Mouse (Mus musculus): ENCODE data around the gene Itgb2l. TPM values are rescaled to one million over a fixed set of nuclear protein-coding genes. Genes with fewer than 3 reads are reported as not detected.
"Not testable (repeated sequence)": the region's sequence is repeated elsewhere in the genome, so short reads cannot be mapped to it uniquely, and the experiment has no call there.

Itgb2l gene
- polyA plus RNA-seq, 1 experiment from 2014 or later: 1.3 TPM

DNA sequence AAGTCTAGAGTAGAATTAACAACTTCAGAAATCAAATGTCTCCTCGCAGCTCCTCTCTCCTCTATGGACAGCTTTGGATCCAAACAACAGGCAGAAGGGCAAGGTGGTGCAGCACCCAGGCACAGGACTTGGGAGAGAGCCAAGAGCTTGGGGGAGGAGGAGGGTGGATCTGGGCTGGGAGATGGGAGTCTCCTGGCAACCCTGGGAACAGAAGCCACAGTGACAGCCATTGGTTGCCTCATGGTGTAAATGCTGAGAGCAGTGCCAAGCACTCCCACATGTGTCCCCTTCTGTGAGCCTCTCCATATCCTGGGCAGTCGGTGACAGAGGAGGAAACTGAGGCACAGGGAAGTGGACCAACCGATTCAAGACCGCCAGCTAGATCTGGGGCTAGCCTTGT is 25.3 kb upstream of the Itgb2l start:
- no peak overlapping the region for H3K9ac ChIP-seq (ENCODE audit: low read depth, low read length)
- no peaks in the 10 kb centered on the region for H3K27me3 ChIP-seq (ENCODE audit: control insufficient read depth, insufficient read depth, low read length)
- WGBS: 79% methylated on average over 4 of the region's 4 CpGs
- H3K4me3 ChIP-seq (ENCODE audit: low read length): no peak overlapping the region
- no peak overlapping the region for H3K4me2 ChIP-seq (replicated peaks; ENCODE audit: low read depth, low read length)
- H3K4me1 ChIP-seq (ENCODE audit: control insufficient read depth, insufficient read depth, low read length): peaks cover 13% of the 10 kb centered on the region; the same call in 1 of the 2 replicates
- H3K36me3 ChIP-seq (ENCODE audit: control insufficient read depth, insufficient read depth, low read length): no peaks in the 10 kb centered on the region
- H3K9me3 ChIP-seq (ENCODE audit: control insufficient read depth, low read length): no peaks in the 10 kb centered on the region
- H3K27ac ChIP-seq (ENCODE audit: low read depth, low read length): no peak overlapping the region
- peak; percentile 61; the same call in 1 of the 2 replicates for ATAC-seq (ENCODE audit: low FRiP score, low TSS enrichment)

DNA sequence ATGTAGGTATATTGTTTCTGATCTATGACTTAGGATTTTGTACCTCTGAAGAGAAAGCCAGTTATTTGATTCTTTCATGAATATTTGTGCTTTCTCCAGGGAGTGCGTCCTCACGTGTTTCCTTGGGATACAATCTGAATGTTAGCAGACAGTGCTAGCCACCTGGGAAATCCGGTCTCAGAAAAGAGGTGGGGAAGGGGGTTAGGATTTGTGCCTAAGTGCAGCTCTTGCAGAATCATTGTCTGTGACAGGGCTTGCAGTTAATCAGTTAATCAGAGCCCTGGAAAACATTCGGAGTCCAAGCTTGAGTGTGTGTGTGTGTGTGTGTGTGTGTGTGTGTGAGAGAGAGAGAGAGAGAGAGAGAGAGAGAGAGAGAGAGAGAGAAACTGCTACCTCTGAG is 24.6 kb upstream of the Itgb2l start:
- H3K27ac ChIP-seq (ENCODE audit: low read depth, low read length): no peak overlapping the region
- 0 out of 2 replicates have a peak, but pooled peaks cover 13% of the 10 kb centered on the region for H3K4me1 ChIP-seq (ENCODE audit: control insufficient read depth, insufficient read depth, low read length)
- H3K4me2 ChIP-seq (replicated peaks; ENCODE audit: low read depth, low read length): no peak overlapping the region
- H3K9me3 ChIP-seq (ENCODE audit: control insufficient read depth, low read length): no peaks in the 10 kb centered on the region
- H3K9ac ChIP-seq (ENCODE audit: low read depth, low read length): no peak overlapping the region
- no peak overlapping the region for H3K4me3 ChIP-seq (ENCODE audit: low read length)
- H3K36me3 ChIP-seq (ENCODE audit: control insufficient read depth, insufficient read depth, low read length): no peaks in the 10 kb centered on the region
- no peak for ATAC-seq (ENCODE audit: low FRiP score, low TSS enrichment)
- no peaks in the 10 kb centered on the region for H3K27me3 ChIP-seq (ENCODE audit: control insufficient read depth, insufficient read depth, low read length)
- WGBS: 52% methylated on average over 4 of the region's 4 CpGs

DNA sequence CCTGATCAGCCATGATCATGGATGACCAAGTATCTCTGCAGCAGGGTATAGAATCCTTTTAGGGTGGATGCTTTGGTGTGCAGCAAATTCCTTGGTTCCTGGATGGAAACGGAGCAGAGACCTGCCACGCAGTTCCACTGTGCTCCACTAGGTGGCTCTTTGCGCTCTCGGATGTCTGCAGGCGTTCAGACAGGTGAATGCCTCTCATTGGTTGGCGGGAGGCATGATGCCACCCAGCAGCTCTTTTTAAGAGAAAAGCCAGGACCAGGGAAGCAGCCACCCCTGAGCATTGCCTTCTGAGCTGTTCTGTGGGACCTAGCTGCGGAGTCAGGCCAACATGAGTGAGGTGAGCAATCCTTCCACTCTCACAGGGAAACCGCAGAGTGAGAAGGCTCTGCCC is 24.0 kb upstream of the Itgb2l start, which contains the start of gene Pcp4:
Pcp4 (plus strand) TSS at position 162 of the 400 bp plus-strand sequence.
- WGBS: 10% methylated on average over 8 of the region's 8 CpGs
- Histone ChIP-seq H3K9me3 (ENCODE audit: control insufficient read depth, low read length) (no peaks in the 10 kb centered on the region), H3K9ac (ENCODE audit: low read depth, low read length) (no peak within 1 kb of the TSS), H3K27ac (ENCODE audit: low read depth, low read length) (no peak within 1 kb of the TSS), H3K4me3 (ENCODE audit: low read length) (no peak within 1 kb of the TSS), H3K4me2 (replicated peaks; ENCODE audit: low read depth, low read length) (0 out of 2 replicates have a peak within 1 kb of the TSS, but pooled peaks have one; percentile 3), H3K4me1 (ENCODE audit: control insufficient read depth, insufficient read depth, low read length) (0 out of 2 replicates have a peak, but pooled peaks cover 9% of the 10 kb centered on the region), H3K27me3 (ENCODE audit: control insufficient read depth, insufficient read depth, low read length) (no peaks in the 10 kb centered on the region), H3K36me3 (ENCODE audit: control insufficient read depth, insufficient read depth, low read length) (no peaks in the 10 kb centered on the region)
- ATAC-seq (ENCODE audit: low FRiP score, low TSS enrichment): peak; percentile 58; the same call in 1 of the 2 replicates

DNA sequence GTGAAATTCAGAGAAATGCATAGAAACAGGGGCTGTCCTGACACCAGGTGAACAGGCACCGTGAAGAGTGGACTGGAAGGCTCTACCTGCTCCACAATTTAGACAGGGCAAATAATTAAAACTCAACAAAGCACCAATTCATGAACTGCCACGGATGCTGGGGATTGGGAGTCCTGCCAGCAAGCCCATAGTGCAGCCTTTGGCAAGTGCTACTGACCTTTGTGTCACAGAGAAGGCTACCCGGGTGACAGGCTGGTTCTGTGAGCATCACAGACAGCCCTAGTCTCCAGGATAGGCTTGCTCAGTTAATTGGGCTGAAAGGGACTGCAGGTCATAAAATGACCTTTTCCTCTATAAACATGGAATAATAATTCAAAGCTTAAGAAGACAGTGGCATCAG is 17.4 kb upstream of the Itgb2l start:
- Histone ChIP-seq H3K4me3 (ENCODE audit: low read length) (no peak overlapping the region), H3K27me3 (ENCODE audit: control insufficient read depth, insufficient read depth, low read length) (no peaks in the 10 kb centered on the region), H3K36me3 (ENCODE audit: control insufficient read depth, insufficient read depth, low read length) (no peaks in the 10 kb centered on the region), H3K4me2 (replicated peaks; ENCODE audit: low read depth, low read length) (no peak overlapping the region), H3K9me3 (ENCODE audit: control insufficient read depth, low read length) (no peaks in the 10 kb centered on the region), H3K9ac (ENCODE audit: low read depth, low read length) (no peak overlapping the region), H3K27ac (ENCODE audit: low read depth, low read length) (no peak overlapping the region), H3K4me1 (ENCODE audit: control insufficient read depth, insufficient read depth, low read length) (no peaks in the 10 kb centered on the region)
- 56% methylated on average over 3 of the region's 3 CpGs for WGBS
- ATAC-seq (ENCODE audit: low FRiP score, low TSS enrichment): no peak

DNA sequence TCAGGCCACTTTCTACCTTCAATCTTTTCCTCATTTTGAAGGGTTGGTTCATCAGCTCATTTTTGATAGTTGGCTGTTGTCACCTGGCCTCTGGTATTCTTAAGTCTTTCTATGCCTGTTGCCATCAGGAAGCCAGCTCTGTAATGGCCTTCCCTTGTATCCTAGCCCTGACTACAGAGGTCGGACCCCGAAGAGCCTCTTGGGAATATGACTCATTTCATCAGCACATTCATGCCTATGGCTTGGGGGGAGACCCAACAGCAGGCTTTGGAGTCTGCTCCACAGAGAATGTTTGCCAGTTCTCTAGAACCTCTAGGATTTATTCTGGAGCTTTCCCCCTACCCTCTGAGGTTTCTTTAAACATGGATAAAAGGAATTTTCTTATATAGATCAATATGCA is 15.9 kb upstream of the Itgb2l start:
- no peak overlapping the region for H3K4me3 ChIP-seq (ENCODE audit: low read length)
- no peaks in the 10 kb centered on the region for H3K4me1 ChIP-seq (ENCODE audit: control insufficient read depth, insufficient read depth, low read length)
- WGBS: 84% methylated on average over 2 of the region's 2 CpGs
- no peak overlapping the region for H3K9ac ChIP-seq (ENCODE audit: low read depth, low read length)
- no peak for ATAC-seq (ENCODE audit: low FRiP score, low TSS enrichment)
- no peaks in the 10 kb centered on the region for H3K9me3 ChIP-seq (ENCODE audit: control insufficient read depth, low read length)
- no peaks in the 10 kb centered on the region for H3K27me3 ChIP-seq (ENCODE audit: control insufficient read depth, insufficient read depth, low read length)
- H3K27ac ChIP-seq (ENCODE audit: low read depth, low read length): no peak overlapping the region
- H3K4me2 ChIP-seq (replicated peaks; ENCODE audit: low read depth, low read length): no peak overlapping the region
- no peaks in the 10 kb centered on the region for H3K36me3 ChIP-seq (ENCODE audit: control insufficient read depth, insufficient read depth, low read length)

GRCm38 (mm10) chr16:96457612-96458011 is 14.2 kb upstream of the Itgb2l start:
- Histone ChIP-seq H3K9me3 (ENCODE audit: control insufficient read depth, low read length) (no peaks in the 10 kb centered on the region), H3K36me3 (ENCODE audit: control insufficient read depth, insufficient read depth, low read length) (no peaks in the 10 kb centered on the region), H3K4me1 (ENCODE audit: control insufficient read depth, insufficient read depth, low read length) (no peaks in the 10 kb centered on the region), H3K4me2 (replicated peaks; ENCODE audit: low read depth, low read length) (no peak overlapping the region), H3K27me3 (ENCODE audit: control insufficient read depth, insufficient read depth, low read length) (no peaks in the 10 kb centered on the region), H3K9ac (ENCODE audit: low read depth, low read length) (no peak overlapping the region), H3K27ac (ENCODE audit: low read depth, low read length) (no peak overlapping the region), H3K4me3 (ENCODE audit: low read length) (no peak overlapping the region)
- ATAC-seq (ENCODE audit: low FRiP score, low TSS enrichment): no peak
- 51% methylated on average over 5 of the region's 5 CpGs for WGBS

DNA sequence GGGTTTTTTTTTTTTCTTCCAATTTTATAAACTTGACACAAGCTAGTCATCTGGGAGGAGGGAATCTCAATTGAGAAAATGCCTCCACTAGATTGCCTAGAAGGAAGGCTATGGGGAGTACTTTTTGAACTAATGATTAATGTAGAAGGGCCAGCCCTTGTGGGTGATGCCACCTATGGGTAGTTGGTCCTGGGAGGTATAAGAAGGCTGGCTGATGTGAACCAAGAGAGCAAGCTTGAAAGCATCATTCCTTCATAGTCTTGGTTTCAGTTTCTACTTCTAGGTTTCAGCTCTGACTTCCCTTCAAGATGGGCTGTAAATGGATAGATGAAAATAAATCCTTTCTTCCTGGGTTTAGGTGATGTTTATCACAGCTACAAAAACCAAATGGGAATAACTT is 10.7 kb upstream of the Itgb2l start:
- no peaks in the 10 kb centered on the region for H3K36me3 ChIP-seq (ENCODE audit: control insufficient read depth, insufficient read depth, low read length)
- H3K9ac ChIP-seq (ENCODE audit: low read depth, low read length): no peak overlapping the region
- ATAC-seq (ENCODE audit: low FRiP score, low TSS enrichment): no peak
- H3K27ac ChIP-seq (ENCODE audit: low read depth, low read length): no peak overlapping the region
- no peaks in the 10 kb centered on the region for H3K4me1 ChIP-seq (ENCODE audit: control insufficient read depth, insufficient read depth, low read length)
- no peaks in the 10 kb centered on the region for H3K27me3 ChIP-seq (ENCODE audit: control insufficient read depth, insufficient read depth, low read length)
- no peaks in the 10 kb centered on the region for H3K9me3 ChIP-seq (ENCODE audit: control insufficient read depth, low read length)
- no peak overlapping the region for H3K4me2 ChIP-seq (replicated peaks; ENCODE audit: low read depth, low read length)
- no peak overlapping the region for H3K4me3 ChIP-seq (ENCODE audit: low read length)

- H3K27me3 ChIP-seq (ENCODE audit: control insufficient read depth, insufficient read depth, low read length); ATAC-seq (ENCODE audit: low FRiP score, low TSS enrichment): not testable (repeated sequence)
- WGBS: 97% methylated on average over 13 of the region's 16 CpGs
These were observed 7.5 kb upstream of the Itgb2l start for GRCm38 (mm10) chr16:96450871-96451270.

DNA sequence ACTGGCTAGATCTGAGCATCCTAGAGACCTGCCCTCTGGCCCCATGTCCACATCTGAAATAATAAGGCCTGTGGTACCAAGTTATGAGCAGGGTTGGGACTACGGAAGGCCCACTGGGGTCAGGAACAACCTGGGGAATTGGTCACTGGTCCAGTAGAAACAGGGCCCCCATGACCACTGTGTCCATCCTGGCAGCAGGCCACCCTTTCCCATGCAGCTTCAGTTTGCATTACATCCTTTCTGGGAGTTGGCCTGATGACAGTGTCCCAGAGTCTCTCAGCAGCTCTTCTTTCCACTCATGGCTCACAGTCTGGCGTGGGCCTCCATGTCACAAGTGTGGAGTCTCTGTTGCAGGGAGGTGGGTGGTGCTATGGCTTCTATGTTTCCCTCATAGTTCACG is 1.6 kb downstream of the Itgb2l start:
- Histone ChIP-seq H3K9ac (ENCODE audit: low read depth, low read length) (no peak overlapping the region), H3K36me3 (ENCODE audit: control insufficient read depth, insufficient read depth, low read length) (no peaks in the 10 kb centered on the region), H3K4me3 (ENCODE audit: low read length) (no peak overlapping the region), H3K27ac (ENCODE audit: low read depth, low read length) (no peak overlapping the region), H3K4me1 (ENCODE audit: control insufficient read depth, insufficient read depth, low read length) (no peaks in the 10 kb centered on the region), H3K4me2 (replicated peaks; ENCODE audit: low read depth, low read length) (no peak overlapping the region), H3K27me3 (ENCODE audit: control insufficient read depth, insufficient read depth, low read length) (no peaks in the 10 kb centered on the region), H3K9me3 (ENCODE audit: control insufficient read depth, low read length) (no peaks in the 10 kb centered on the region)
- WGBS: 90% methylated on average over 3 of the region's 3 CpGs
- no peak for ATAC-seq (ENCODE audit: low FRiP score, low TSS enrichment)

More at GRCm38 (mm10) chr16:96450871-96451270, 7.5 kb upstream of the Itgb2l start:
- not testable (repeated sequence) for H3K9me3 ChIP-seq (ENCODE audit: control insufficient read depth, low read length); H3K9ac ChIP-seq (ENCODE audit: low read depth, low read length); H3K4me1 ChIP-seq (ENCODE audit: control insufficient read depth, insufficient read depth, low read length); H3K36me3 ChIP-seq (ENCODE audit: control insufficient read depth, insufficient read depth, low read length); H3K4me3 ChIP-seq (ENCODE audit: low read length); H3K4me2 ChIP-seq (replicated peaks; ENCODE audit: low read depth, low read length); H3K27ac ChIP-seq (ENCODE audit: low read depth, low read length)

Measured in kidney, embryonic 14.5 days (tissue).